Mouse (Mus musculus) kidney, adult 2 months (tissue): ENCODE data around the gene Tnfaip8l1. TPM values are rescaled to one million over a fixed set of nuclear protein-coding genes. Genes with fewer than 3 reads are reported as not detected.

Experiments used
- DNase-seq: peaks from one replicate; pipeline ENCODE4 v3.0.0; 2021
- H3K27ac ChIP-seq: fragments of 200-500 bp; 2 replicates; pipeline ENCODE4 v1.5.1; 2012; ENCODE audit warnings: low read depth, low read length, control low read depth, inconsistent platforms; ENCODE audit not compliant: insufficient read depth
- H3K27me3 ChIP-seq: fragments of 200-500 bp; replicated peaks from 2 replicates; pipeline ENCODE4 v1.6.1; 2012; ENCODE audit warnings: mild to moderate bottlenecking, moderate library complexity, low read length, inconsistent platforms; ENCODE audit not compliant: control insufficient read depth, insufficient read depth
- H3K36me3 ChIP-seq: fragments of 200-500 bp; 2 replicates; pipeline ENCODE4 v1.6.1; 2012; ENCODE audit warnings: mild to moderate bottlenecking, moderate library complexity, low read length, inconsistent platforms; ENCODE audit not compliant: control insufficient read depth, insufficient read depth
- H3K4me1 ChIP-seq: fragments of 200-500 bp; 2 replicates; pipeline ENCODE4 v1.6.1; 2011; ENCODE audit warnings: low read length; ENCODE audit not compliant: control insufficient read depth, insufficient read depth
- H3K4me3 ChIP-seq: fragments of 200-500 bp; 2 replicates; pipeline ENCODE4 v1.5.1; 2011; ENCODE audit warnings: mild to moderate bottlenecking, low read depth, low read length, control low read depth; ENCODE audit not compliant: insufficient read depth
- CTCF ChIP-seq: fragments of 200-500 bp; conservative IDR thresholded peaks from 2 replicates; pipeline ENCODE4 v1.5.1; 2011; ENCODE audit warnings: low read depth, mild to moderate bottlenecking, control low read depth, low read length, moderate library complexity, mixed read lengths; ENCODE audit not compliant: insufficient read depth, insufficient read length
- POLR2A ChIP-seq: fragments of 200-500 bp; IDR thresholded peaks from one replicate; pipeline ENCODE4 v1.6.1; 2011; ENCODE audit warnings: low read depth, low read length, control low read depth
- WGBS: fragments of 180-500 bp; shearing (Covaris S2); methylation state at CpG from one replicate; pipeline ENCODE4 v1.1.7; 2018; 5-methylcytosine and 5-hydroxymethylcytosine counted together
- polyA plus RNA-seq: library from polyadenylated mRNA; depleted of rRNA; stranded (reverse); fragments of >200 nt; gene quantifications from 2 replicates; pipeline ENCODE4 v1.2.3, GENCODE M21; 2012; rRNA removed

The Tnfaip8l1 gene
- polyA plus RNA-seq = 1.7 and 2.7 TPM in 2 replicates

- 3% methylated on average over 30 of the region's 30 CpGs for WGBS
- H3K4me3 ChIP-seq = peak within 1 kb of the TSS; percentile 40
- no peak within 1 kb of the TSS for H3K27ac ChIP-seq
- no peaks in the 10 kb centered on the region for H3K36me3 ChIP-seq
- DNase-seq = peak; percentile 98
- no peaks in the 10 kb centered on the region for H3K27me3 ChIP-seq
- TF ChIP-seq POLR2A (no peak), CTCF (no peak)
- no peaks in the 10 kb centered on the region for H3K4me1 ChIP-seq
Measured at GRCm38 (mm10) chr17:56162231-56162774, at the start of gene Tnfaip8l1. Tnfaip8l1 (plus strand) TSS chr17:56162477.

DNA sequence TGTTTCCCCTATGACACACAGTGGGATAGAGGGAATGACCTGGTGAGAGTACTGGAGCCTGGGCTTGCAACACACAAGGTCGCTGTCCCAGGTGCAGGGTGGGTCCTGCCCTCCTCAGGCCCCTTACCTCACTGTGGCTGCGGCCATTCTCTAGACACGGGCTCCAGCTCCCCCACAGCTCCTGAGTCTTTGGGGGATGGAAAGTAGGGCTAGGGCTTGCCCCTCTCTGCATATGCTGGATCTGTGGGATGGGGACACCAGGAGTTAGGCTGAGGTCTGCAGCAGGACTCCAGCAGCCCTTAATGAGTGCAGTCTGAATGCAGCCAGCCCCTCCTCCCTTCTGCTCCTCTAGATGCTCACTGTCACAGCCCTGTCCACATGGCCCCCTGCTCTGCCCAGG is 49.5 kb upstream of the Tnfaip8l1 start:
- Histone ChIP-seq H3K4me3 (no peak overlapping the region), H3K27ac (no peak overlapping the region), H3K36me3 (no peaks in the 10 kb centered on the region), H3K4me1 (no peaks in the 10 kb centered on the region), H3K27me3 (no peaks in the 10 kb centered on the region)
- no peak for DNase-seq
- TF ChIP-seq CTCF (no peak), POLR2A (no peak)
- 85% methylated on average over 3 of the region's 3 CpGs for WGBS

DNA sequence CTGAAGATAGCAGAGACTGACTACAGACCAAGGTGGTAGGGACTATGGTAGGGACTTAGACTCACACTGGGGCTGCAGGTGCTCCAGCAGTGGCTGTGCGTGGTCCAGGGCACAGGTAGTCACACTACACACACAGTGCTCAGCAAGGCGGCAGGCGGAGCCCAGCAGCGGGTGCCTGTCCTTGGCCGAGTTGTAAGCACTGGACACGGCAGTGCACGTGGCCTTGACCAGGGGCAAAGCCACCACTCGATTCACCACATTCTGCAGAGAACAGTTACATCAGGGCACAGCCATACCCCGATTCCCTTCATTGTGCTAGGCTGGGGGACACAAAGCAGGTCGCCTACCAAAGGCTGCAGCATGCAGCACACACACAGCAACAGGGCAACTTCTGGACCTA is 46.1 kb upstream of the Tnfaip8l1 start:
- H3K4me1 ChIP-seq = no peaks in the 10 kb centered on the region
- WGBS = 77% methylated on average over 10 of the region's 10 CpGs
- TF ChIP-seq CTCF (no peak), POLR2A (no peak)
- H3K36me3 ChIP-seq = no peaks in the 10 kb centered on the region
- H3K27me3 ChIP-seq = no peaks in the 10 kb centered on the region
- no peak overlapping the region for H3K27ac ChIP-seq
- no peak for DNase-seq
- no peak overlapping the region for H3K4me3 ChIP-seq

GRCm38 (mm10) chr17:56117251-56117710 is 45.0 kb upstream of the Tnfaip8l1 start, which contains the start of gene Plin5:
Plin5 (minus strand) TSS chr17:56117596.
- no peaks in the 10 kb centered on the region for H3K36me3 ChIP-seq
- peak; percentile 87 for DNase-seq
- H3K4me3 ChIP-seq = peak within 1 kb of the TSS; percentile 34; the same call in 1 of the 2 replicates
- WGBS = 3% methylated on average over 27 of the region's 27 CpGs
- no peaks in the 10 kb centered on the region for H3K27me3 ChIP-seq
- H3K4me1 ChIP-seq = no peaks in the 10 kb centered on the region
- H3K27ac ChIP-seq = no peak within 1 kb of the TSS
- no peak for TF ChIP-seq CTCF
- TF ChIP-seq POLR2A = no peak

GRCm38 (mm10) chr17:56119431-56119830 is 42.8 kb upstream of the Tnfaip8l1 start:
- Histone ChIP-seq H3K36me3 (no peaks in the 10 kb centered on the region), H3K27me3 (no peaks in the 10 kb centered on the region), H3K27ac (peak overlapping the region; percentile 46; the same call in 1 of the 2 replicates), H3K4me3 (no peak overlapping the region), H3K4me1 (no peaks in the 10 kb centered on the region)
- TF ChIP-seq POLR2A (no peak), CTCF (0 out of 2 replicates have a peak, but pooled peaks have one; percentile 9)
- WGBS = 38% methylated on average over 12 of the region's 12 CpGs
- DNase-seq = peak; percentile 40

DNA sequence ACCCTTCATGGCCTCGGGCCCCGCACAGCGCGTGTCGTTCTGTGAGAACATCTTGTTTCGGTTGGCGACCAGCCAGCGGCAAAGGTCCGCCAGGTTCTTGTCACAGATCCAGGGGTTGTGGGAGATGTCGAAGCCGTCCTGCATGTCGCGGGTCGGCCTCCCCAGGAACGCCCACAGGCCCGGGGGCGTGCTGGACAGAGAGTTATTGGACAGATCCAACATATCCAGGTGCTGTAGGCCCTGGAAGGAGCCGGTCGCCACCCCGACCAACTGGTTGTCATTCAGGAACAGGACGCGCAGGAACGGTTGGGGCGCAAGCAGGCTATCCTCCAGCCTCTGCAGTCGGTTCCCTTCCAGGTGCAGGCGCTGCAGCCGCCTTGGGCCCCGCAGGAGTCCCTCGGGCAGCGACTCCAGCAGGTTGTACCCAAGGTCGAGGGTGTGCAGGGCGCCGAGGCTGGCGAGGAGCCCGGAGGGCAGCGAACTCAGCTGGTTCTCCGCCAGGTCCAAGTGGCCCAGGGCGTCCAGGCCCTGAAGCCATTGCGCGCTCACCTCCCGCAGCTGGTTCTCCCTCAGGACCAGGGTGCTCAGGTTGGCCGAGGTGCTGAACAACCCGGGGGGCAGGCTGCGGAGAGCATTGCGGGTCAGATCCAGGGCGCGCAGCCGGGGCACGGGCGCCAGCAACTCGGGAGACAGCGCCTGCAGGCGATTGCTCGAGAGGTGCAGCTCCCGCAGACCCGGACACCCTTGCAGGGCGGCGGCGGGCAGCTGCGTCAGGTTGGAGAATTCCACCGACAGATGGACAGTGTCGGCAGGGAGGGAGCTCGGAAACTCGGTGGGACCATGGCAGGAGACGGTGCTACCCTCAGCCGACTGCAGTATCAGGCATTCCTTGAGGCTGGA is 42.0 kb upstream of the Tnfaip8l1 start:
- TF ChIP-seq POLR2A = no peak
- TF ChIP-seq CTCF = no peak
- Histone ChIP-seq H3K4me1 (no peaks in the 10 kb centered on the region), H3K36me3 (no peaks in the 10 kb centered on the region), H3K4me3 (peak overlapping the region; percentile 54), H3K27ac (peak overlapping the region; percentile 49), H3K27me3 (no peaks in the 10 kb centered on the region)
- 3% methylated on average over 66 of the region's 66 CpGs for WGBS
- DNase-seq = peak; percentile 92

- TF ChIP-seq CTCF = no peak
- no peak for TF ChIP-seq POLR2A
- 69% methylated on average over 2 of the region's 2 CpGs for WGBS
- H3K4me1 ChIP-seq = no peaks in the 10 kb centered on the region
- no peak for DNase-seq
- H3K27me3 ChIP-seq = no peaks in the 10 kb centered on the region
- peak within 1 kb of the TSS; percentile 49 for H3K27ac ChIP-seq
- H3K36me3 ChIP-seq = no peaks in the 10 kb centered on the region
- H3K4me3 ChIP-seq = peak within 1 kb of the TSS; percentile 54
Measured at GRCm38 (mm10) chr17:56121826-56122225, 40.5 kb upstream of the Tnfaip8l1 start, which contains the start of gene Lrg1. Lrg1 (minus strand) TSS chr17:56122001.
